Mouse (Mus musculus) urinary bladder, postnatal 10 days (tissue): ENCODE results near the gene Sema5b.

ENCODE experiments used
- DNase-seq: peaks from one replicate; pipeline ENCODE4 v3.0.0; 2022; ENCODE audit warnings: low spot score

The Sema5b gene

DNA sequence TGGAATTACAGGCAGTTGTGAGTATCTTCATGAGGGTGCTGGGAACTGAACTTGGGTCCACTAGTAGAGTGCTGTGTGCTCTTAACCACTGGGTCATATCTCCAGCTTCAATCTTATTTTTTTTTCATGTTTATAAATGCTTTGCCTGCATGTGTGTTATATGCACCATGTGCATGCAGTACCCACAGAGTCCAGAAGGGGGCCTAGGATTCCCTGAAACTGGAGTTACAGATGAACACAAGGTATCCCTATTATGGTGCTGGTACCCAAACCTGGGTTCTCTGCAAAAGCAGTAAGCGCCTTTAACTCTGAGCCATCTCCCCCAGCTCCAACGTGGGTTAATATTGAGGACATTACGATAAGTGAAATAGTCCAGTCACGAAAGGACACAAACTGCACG is 52.5 kb downstream of the Sema5b start:
- DNase-seq: no peak

DNA sequence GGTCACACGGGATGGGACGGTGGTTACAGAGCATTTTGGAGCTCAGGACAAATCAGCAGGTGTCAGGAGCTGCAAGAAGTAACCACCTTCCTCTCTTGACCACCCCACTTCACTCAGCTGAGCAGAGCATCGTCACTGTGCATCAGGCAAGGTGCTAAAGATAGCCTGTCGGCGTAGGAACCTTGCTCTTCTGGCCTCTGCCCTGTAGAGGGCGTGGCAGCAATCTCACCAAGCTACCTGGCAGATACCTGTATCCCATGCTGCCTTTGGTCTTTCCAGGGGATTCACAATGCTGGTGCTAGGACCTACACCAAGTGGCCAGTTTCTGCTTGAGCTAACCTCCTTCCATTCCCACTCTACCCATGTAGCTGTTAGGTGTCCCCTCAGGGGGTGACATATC is 55.3 kb downstream of the Sema5b start:
- no peak for DNase-seq

DNA sequence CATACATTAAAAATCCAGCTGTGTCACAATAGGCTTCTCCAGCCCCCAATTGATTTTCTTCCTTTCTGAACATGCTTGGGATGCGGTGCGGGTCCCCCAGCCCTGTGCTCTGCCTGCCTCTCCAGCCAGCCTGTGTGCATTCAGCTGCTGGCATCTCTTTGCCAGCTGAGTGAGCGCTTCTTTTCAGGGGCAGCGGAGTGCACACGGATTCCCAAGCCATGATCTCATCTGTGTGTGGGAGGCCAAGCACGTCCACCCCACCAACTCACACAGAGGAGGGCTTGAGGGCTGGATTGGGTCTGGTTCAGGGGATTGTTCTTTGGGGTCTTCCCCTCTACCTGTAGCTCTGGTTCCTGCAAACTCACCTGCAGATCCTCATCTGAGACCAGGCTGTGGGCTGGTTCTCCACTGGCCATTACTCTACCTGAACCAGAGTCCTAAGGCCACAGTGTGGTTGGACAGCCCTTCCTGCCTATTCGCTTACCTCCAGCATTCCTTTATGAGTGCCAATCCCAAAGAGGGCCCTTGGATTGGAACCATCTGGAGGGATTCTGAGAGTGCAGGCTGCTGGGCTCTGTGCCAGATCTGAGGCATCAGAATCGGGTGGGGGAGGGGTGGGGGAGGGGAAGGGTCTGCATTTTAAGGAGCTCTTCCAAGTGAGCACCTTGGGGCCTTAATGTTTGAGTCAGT is 55.9 kb downstream of the Sema5b start:
- DNase-seq: no peak

DNA sequence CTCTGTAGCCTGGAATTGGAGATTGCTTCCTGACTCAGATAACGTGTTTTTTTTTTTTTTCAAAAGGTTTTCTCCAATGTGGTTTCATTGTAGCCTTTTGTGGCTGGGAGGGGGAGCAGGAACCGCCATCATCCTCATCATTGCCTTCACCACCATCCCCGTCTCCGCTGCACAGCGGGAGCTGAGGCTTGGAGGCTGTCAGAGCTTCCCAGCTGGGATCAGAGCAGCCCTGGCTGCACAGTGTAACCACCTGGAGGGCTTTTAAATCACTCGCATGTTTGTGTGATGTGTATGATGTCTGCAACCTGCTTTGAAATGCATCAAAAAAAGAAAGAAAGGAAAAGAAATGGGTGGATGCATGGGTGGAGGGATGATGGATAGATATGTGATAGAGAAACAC is 57.0 kb downstream of the Sema5b start:
- no peak for DNase-seq

DNA sequence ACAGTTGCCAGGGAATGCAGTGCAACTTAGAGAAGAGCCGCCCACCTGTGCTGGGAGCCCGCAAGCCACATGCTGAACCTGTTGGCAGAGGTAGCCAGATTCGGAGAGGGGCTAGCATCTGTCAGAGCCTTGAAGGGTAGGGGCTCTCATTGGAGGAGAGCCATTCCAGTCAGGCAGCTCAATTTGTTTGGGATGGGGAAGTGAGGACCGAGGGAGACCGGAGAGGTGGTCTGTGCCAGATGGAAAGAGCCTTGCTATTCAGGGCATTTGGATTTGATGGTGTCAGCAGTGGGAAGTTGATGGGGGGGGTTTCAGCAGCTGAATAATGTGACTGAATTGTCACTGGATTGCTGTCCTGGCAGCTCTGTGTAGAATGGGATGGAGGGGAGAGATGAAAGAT is 57.9 kb downstream of the Sema5b start:
- DNase-seq: no peak

DNA sequence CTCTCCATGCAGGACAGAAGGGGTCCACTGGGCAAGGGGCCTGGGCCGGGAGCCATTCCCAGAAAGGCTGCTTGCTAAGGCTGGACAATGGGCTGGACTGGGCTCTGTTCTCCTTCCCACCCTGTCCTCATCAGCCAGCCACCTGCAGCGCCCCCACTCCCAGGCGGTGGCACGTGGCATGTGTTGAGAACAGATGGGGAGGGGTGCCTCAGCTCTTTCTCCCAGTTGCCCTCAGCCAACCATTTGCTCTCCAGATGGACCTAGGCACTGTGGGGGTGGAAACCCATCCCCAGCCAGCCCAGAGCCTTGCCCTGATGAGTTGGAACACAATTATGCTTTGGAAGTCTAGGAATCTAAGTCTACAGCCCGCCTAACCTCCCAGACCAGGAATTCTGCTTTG is 59.3 kb downstream of the Sema5b start:
- no peak for DNase-seq

DNA sequence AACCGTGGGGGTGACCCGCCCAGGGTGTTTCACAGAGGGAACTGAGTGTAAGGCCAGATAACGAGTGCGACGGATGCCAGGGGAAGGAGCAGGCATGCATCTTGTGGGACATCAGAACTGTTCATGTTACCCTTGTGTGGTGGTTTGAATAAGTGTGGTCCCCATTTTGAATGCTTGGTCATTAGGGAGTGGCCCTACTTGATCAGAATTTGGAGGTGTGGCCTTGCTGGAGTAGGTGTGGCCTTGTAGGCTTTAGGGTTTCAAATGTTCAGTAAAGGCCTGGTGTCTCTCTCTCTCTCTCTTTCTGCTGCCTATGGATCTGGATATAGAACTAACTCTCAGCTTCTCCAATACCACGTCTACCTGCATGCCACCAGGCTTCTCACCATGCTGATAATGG is 60.5 kb downstream of the Sema5b start:
- DNase-seq: no peak

DNA sequence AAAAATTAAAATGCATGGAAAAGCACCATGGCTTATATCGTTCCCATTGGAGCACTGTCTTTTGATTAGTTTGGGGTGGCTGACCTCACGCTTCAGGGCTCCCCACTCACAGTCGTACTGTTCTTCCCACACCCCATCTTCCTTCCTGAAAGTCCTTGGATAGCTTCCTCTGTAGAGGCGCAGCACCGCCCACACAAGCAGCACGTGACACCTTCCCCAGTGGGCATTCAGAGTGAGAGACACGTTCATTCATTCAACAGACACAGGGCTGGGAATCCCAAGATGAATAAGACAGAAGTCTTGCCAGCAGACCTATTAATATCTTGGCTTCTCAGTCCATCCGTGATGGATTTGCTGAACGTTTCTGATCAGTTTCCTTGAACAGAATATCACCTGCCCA is 61.6 kb downstream of the Sema5b start:
- no peak for DNase-seq

DNA sequence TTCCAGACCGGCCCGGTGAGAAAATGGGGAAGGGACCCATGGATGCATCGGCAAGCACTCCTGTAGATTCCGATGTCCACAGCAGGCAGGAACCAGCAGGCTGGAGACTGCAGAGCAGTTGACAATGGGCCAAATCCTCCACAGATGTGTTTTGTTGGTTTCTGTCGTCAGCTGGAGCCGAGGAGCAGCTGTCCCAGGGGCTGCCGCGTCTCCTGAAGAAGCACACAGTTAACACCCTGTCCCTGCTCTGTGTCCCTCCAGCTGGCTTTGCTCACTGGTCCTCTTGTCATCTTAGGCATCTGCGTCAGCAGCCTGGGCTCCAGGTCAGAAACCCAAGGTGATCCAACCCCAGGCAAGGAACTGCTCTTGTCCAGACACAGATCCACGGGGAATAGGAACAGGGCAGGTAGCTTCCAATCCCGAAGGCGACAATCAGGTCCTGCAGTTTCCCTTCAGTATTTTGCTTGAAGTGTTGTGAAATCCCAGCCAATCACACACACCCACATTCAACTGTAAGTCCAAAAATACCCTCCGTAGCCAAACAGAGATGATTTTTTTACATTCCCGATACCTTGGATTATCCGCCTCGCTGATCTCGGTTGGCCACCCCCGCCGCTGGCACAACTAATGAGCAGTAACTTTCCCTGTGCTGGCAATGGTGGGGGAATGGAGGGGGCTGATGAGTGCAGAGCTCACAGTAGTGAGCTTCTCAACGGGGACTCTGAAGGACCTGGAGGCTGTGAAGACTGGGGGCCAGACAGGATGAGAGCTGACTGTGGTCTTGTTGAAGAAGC is 63.0 kb downstream of the Sema5b start:
- no peak for DNase-seq

DNA sequence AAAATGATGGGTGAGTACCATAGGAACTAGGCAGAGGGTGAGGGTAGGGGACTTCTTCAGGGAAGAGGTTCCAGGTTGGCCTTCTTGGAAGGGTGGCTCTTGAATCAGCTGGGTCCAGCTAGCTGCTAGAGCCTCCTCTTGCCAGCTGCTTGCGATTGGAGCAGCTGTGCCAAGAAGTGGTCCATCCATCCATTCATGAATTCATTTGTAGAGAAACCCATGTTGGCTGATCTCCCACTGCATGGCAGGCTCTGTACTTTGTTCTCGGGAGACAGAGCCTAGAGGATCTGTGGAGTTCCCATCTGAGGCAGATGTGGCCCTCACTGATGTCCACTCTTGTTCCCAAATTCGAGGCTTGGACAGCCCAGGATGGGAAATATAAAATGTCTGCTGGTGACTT is 66.3 kb downstream of the Sema5b start:
- DNase-seq: no peak

DNA sequence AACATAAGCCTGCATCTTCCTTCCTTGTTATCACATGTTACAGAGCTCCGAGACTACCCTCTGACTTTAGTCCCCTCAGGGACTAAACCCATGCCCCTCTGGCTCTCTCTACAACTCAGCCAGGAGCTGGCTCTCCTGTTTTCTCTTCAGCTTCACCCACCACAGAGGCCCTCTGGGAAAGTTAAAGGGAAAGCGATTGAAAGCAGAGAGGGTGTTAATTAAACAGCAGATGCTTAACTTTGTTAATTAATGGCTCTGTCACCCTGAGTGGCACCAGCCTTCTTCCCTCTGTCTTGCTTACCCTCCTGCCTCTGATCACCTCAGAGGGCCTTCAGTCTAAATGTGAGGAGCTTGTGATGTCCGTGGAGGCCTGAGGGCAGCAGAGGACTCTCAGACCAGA is 67.3 kb downstream of the Sema5b start:
- DNase-seq: no peak

DNA sequence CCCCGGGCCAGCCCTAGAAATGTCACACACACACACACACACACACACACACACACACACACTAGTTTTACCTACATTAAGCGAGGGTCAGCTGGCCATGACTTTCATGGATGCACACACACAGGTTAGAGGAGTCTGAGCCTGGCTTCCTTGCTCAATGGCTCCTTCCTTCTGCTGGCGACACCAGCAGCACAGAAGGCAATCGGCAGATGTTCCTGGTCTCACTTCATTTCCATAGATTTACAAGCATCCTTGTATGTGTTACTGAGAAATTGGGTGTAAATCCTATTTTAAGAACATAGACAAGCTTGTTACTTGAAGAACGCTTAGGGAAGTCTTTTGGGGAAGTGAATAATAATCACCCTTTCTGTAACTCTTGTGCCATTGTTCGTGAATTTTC is 68.6 kb downstream of the Sema5b start:
- DNase-seq: no peak

DNA sequence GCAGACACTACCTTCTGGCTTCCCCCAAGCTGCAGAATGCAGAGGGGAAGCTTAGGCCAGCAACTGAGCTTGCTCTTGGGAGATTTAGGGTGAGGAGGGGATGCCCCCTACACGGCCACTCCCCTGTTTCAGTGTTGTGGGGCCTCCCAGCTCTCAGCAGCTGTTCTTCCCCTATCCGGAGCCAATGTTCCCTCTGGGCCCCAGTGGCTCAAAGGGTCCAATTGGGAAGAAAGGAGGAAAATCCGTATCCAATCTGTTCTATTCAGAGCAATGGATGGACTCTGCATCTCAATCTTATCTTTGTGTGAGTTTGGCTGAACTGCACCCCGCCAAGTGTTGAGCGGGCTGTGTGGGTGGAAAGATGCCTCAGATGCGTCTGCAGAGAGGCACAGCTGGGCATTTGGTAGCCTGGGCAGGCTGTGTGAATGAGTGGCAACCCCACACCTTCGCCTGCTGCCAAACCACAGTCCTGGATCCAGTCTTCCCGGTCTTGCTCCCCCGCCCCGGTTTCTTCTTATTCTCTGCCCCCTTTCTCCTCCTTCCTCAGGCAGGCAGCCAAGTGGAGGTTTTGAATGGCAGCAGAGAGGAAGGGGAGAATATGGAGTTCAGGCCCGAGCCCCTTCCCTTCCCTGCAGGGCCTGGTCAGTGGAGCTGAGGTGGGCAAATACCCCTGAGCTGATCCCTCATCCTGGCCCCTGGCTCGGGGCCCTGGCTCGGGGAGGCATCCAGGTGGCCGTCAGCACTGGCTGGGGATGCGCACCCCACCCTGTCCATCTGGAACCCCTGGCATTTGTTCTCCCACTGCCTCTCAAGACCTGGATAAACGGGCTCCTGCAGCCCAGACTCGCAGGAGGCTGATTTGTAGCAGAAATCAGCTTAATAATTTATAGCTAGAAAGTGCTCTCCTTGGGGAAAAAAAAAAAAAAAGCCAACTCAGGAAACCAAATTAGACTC is 73.2 kb downstream of the Sema5b start:
- no peak for DNase-seq

DNA sequence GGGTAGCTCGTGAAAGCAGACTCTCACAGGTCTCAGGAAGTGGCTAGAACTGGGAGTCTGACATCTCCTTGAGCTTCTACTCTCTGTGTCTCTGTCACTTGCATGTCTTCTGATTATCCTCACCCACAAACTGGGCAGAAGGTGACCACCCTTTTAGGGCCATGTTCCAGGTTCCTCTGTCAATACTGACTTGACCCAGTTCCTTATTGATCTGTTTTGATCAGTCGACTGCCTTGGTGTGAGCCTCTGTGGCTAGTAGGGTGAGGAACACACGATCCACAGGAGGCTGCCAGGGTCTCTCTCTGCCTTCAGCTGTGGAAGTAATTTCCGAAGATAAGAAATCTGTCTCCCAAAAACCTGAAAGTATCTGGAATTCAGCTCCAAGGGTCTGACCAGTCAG is 76.8 kb downstream of the Sema5b start:
- no peak for DNase-seq

DNA sequence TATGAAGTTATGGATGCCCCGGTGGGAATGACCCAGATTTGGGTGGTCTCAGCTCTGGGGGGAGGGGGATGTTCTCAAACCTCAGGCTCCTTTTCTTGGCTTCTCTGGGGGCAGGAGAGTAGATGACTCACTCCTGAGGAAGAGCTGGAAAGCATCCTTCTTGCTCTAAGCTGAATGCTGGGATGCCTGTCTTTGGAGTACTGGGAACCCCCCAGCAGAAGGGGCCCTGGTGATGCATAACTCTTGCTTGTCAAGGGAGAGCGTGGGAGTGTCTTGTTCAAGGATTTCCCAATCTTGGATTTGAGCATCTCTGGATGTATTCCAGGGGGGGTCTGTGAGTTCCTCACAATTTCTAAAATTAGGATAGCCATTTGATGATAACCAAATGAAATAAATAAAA is 82.1 kb downstream of the Sema5b start:
- DNase-seq: no peak

DNA sequence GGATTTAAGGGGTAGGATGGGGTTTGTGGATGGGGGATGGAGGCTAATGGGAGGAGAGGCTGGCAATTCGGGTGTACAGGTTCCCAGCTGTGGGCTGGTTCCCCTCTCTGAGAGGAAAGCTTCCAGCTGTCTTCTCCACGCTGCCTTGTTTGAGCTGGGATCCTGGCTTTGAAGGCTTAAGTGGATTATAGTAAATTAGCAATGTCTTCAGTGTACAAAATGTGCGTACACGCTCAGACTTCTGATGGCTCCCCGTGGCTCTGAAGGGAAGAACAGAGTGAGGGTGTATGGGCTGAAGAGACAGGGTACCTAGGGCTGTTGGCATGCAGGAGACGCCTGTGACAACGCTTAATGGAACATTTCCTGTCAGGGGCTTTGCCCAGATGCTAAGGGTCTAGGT is 83.0 kb downstream of the Sema5b start:
- no peak for DNase-seq

DNA sequence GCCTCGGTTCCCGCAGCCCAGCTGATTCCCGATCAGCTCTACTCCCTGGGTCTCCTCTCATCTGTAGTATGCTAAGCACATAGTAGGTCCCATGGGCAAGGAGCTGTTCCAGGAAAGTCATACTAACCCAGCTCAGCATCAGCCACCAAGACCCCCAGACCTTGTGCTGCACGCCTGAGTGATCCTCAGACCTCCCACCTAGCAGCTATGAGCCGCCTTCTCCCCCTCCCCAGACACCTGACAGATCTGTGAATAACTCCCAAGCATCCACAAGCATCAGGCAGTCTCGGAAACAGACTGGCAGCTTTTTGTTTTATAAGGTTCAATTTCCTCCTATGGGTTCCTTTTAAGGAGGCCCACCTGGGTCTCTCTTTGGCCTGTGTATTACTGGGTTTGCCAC is 83.9 kb downstream of the Sema5b start:
- no peak for DNase-seq

DNA sequence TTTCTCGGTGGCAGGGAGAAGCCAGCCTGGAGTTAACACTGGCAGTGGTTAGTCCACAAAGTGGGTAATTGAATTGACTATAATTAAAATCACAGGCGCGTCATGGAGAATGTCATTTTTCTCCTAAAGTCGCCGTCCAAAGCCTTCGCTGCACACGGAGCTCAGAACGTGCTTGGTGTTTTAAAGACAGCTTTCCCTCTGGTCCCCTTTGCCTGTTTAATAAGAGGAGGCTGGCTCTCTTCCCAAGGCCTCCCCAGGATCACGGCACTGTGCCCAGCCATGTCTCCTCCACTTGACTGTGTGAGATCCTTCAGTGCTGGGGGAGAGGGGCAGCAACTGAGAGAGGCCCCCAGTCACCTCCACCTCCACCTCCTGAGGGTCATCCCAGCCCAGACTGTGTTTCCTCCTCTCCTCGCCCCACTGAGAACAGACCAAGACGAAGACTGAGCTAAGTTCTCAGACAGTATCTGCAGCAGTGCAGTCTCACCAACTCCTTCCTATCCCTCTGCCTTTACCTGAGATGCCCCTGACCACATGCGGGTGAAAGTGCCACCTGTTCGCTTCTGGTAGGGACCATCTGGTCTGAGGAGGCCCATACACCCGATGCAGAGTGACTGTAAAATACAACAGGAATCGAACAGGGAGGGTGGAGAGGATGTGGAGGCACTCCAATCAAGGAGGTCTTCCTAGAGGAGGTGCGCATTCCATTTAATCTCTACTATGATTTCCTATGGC is 84.5 kb downstream of the Sema5b start:
- DNase-seq: no peak

DNA sequence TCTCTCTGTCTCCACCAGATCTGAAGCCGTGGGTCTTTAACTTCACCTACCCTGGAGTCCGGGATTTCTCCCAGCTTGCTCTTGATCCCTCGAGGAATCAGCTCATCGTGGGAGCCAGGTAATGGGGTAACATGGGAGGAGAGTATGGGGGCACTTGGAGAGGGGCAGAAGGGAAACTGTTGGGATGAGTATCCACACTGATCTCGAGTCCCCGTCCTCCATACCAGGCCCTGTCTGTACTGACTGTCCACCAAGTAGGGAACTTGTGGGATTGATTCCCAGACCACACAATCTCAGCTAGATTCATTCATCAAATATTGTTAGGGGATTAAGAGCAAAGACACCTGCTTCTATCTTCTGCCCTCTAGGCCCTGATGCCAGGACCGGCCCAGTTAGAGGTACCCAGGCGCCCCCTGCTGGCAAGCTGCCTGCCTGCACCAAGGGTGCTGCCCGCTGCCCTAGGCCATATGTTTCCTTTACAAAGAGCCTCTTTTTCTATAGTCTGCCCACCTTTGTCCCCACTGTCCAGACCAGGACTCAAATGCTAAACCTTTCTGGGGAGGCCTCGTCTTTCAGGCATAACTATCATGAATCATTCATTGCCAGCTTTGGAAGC is 87.2 kb downstream of the Sema5b start:
- peak; percentile 52 for DNase-seq

DNA sequence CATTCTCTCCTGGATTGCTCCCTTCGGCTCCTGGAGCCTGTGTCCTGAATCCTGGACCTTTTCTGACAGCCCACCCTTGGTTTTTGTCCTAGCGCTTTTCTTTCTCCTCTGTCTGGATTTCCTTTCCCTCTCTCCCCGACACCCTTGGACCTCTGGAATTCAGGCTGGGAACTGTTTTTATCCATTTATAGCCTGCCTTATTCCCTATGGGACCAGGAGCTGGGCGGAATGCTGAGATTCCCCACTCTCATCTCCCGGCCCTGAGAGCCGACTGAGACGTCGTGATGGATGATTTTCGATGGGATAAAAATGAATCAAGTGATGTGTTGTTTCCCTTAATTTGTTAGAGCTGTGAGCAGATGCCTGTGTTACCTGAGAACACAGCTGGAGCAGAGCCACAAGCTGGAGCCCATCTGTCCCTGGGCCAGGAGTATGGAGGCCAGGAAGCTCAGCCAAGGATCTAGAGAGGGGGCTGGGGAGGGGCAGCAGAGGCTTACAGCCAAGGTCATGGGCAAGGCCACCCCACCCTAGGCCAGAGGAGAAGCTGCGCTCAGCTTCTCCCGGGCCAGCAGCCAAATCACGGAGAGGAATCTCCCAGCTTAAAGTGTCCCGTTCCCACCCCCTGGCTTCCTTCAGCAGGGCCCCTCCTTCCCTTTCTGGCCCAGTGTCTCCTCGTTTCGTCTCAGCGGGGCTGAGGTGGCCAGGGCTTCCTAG is 89.7 kb downstream of the Sema5b start:
- DNase-seq: no peak

DNA sequence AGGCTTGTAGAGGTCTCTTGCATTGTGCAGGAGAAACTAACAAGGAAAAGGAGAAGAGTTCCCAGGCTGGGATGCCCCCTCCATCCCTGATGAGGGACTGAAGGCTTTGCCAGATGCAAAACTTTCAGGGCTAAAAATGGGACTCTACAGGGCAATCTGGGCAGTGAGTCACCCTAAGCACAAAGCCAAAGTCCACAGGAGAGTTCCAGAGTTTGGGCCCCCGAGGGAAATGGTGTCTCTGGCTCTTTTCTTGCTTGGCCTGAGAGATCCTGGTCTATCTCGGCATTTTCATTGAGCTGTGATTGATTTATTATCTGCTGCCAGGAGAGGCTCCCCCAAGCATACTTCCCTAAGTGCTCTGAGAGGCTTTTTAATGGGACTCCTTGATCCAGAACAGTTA is 92.1 kb downstream of the Sema5b start:
- DNase-seq: no peak
